Mouse (Mus musculus): ENCODE results near the gene Adgrg5.

DNA sequence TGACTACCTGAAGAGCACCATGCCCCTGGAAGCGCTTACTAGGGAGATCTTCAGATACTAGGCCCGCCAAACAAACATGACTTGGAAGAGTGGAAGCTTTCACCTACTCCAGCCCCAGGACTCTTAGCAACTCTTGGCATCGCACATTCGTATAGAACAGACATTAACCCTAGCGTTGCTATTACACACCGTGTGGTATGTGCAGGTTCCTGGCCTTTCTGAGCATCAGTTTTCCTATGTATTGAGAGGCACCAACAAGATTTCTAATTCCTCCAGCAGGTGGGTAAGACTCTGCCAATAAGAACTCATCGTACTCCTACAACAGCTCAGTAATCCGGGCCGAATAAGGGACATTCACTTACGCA lies 6.6 kb upstream of the Adgrg5 start:
- TF ChIP-seq CTCF (IDR thresholded peaks at IDR 0.05; ENCODE audit: low read depth, low read length) (no peak), GATA1 (IDR thresholded peaks at IDR 0.05; ENCODE audit: borderline replicate concordance, low read length) (no peak), TAL1 (conservative IDR thresholded peaks at IDR 0.05; ENCODE audit: low read depth, low read length) (no peak), POLR2AphosphoS5 (IDR thresholded peaks at IDR 0.05; ENCODE audit: insufficient replicate concordance, low read depth, low read length) (no peak)
